Mouse (Mus musculus) lung, postnatal 4 days (tissue): ENCODE results near the gene Slc5a4b.
"Not testable (repeated sequence)": the region's sequence is repeated elsewhere in the genome, so short reads cannot be mapped to it uniquely, and the experiment has no call there.

ENCODE experiments used
- DNase-seq, 2 experiments: peaks; one replicate each; pipeline ENCODE4 v3.0.0; 2021

Gene Slc5a4b

GRCm38 (mm10) chr10:76110861-76111260 lies at the start of gene Slc5a4b:
TSS of gene Slc5a4b (minus strand) at chr10:76110961.
- DNase-seq: no peak

DNA sequence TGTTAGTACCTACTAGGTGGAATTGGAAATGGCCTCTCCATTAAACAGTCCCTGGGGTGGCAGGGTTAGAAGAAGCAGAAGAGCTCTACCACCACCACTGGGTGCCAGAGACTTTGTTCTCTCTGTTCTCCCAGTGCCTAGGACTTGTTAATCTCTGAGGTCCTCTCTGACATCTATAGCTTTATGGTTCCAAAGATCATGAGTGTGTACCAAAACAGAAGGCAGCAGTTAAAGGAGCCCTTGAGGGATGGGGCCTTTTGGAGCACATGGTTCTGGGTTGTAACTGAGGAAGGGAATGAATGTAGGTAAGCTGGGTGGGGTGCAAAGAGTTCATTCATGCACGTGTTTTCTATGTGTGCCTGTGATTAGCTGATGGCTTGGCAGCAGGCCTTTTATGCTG lies 47.2 kb upstream of the Slc5a4b start:
- no peak for DNase-seq

- no peak for DNase-seq
Observed at GRCm38 (mm10) chr10:76157528-76157927, 46.8 kb upstream of the Slc5a4b start.

GRCm38 (mm10) chr10:76155911-76156310 lies 45.1 kb upstream of the Slc5a4b start:
- no peak for DNase-seq

DNA sequence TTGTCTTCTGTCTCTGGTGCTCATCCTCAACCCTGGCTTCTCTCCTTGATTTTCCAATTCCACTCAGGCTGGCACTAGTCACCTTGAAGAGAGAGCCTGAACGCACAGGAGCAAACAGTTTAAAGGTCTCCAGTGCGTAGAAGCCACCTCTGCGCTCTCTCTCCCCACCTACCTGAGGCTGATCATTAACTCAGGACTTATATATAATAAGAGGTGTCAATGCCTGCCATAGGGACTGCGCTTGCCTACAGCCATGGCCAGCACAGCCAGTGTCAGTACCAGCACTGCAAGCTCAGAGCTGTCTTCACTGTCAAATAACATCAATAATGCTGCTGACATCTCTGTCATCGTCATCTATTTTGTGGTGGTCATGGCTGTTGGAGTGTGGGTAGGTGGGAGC lies 36.5 kb upstream of the Slc5a4b start, which contains the start of gene Slc5a4a:
Slc5a4a (plus strand) TSS at position 174 of the 400 bp plus-strand sequence.
- DNase-seq: no peak

- no peak for DNase-seq
Observed at GRCm38 (mm10) chr10:76146846-76147245, 36.1 kb upstream of the Slc5a4b start.

GRCm38 (mm10) chr10:76136318-76136717 lies 25.6 kb upstream of the Slc5a4b start:
- DNase-seq: no peak

DNA sequence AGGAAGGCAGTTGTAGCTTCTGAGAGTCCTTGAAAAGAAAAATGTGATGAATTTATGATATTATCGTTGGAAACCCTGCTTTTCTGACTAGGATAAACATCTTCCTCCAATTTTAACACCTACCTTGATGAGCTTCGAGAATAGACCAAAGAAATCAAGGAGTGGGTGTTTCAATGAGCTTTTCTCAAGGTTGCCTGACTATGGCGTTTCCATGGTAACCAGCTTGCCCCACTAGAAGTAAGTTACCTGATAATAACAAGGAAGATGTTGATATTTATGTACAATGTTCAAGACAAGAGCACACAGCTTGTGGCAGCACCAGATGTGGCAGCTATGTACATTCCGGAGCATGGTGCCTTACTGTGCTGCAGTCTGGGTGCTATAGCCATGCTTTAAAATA lies 21.7 kb upstream of the Slc5a4b start:
- no peak for DNase-seq

DNA sequence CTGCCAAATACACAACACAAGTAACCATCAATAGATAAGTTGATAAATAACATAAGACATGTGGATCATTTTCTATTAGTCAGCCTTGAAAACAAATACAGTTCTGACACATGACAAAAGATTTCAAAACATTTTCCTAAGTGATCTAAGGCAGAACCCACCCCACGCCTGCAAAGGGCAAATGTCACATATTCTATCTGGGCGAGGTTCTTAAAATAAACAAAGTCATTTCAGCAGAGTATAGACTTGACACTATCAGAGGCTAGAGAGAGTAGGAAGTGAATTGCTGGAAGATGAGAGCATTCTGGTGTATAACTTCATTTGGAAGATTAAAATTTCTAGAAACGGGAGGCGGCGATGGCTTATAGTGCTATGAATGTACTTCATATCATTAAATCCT lies 10.7 kb upstream of the Slc5a4b start:
- DNase-seq: no peak

DNA sequence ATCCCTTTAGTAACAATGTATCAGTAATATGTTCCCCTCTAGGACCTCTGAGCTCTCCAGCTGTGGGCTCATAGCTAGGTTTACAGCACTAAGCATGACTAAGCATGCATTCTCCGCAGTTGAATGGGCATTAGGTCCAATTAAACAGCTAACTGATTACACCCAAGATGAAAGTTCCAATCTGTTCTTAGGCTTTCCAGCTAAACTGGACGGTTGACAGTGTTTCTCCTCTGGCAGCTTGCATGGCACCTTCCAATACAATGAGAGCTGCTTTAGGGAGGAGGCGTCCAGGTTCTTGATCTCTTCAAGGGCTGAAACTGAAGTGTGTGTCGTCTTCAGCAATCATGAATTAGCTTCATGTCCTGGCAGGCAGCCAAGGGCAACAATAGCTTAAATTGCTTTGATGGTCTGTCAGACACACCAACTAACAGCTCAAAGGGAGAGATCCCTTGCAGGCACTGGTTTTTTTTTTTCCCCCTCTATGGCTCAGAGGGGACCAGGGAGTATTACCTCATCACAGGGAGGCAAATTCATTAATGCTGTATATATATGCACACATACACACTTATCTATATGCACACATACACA lies 9.5 kb upstream of the Slc5a4b start:
- DNase-seq: no peak

- DNase-seq: peak in 1 of 2 experiments; percentile 24
Observed at GRCm38 (mm10) chr10:76118741-76119140, 8.0 kb upstream of the Slc5a4b start.

DNA sequence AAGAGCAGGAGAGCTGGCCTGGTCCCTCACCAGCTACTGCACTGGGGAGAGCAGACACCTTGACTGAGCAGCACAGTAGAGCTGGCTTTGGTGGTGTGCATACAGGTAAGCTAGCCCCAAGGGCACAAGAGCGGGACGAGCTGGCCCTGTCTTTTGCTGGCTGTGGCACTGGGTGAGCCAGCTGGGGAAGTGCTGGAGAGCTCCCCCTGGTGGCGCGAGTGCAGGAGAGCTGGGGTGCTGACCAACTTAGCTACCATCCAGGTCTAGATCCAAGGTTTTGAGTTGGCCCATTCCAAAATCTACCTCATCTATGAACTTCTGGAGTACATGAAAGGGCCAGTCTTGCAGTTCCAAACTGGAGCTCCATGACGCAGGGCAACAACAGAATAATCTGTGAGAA lies 7.2 kb upstream of the Slc5a4b start:
- DNase-seq: peak; percentile 65 to 71

GRCm38 (mm10) chr10:76097368-76097767 lies 13.4 kb downstream of the Slc5a4b start:
- no peak for DNase-seq

DNA sequence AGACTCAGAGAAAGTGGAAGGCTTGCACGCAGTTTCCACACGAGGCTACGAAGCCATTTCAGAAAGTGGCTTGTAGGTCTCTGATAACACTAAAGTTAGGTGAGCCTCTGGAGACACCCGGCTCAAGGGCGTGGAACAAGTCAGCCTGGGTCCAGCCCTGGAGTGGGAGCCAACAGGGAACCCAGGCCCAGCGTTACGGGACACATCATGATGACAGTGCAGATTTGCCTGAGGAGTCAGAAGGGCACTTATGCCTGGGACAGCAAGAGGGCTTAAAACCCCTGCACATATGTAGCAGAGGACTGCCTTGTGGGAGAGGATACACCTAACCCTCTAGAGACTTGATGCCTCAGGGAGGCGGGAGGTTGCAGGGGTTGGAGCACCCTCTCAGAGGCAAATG lies 14.2 kb downstream of the Slc5a4b start:
- no peak for DNase-seq

- not testable (repeated sequence) for DNase-seq
Observed at GRCm38 (mm10) chr10:76077008-76077407, 33.8 kb downstream of the Slc5a4b start.

DNA sequence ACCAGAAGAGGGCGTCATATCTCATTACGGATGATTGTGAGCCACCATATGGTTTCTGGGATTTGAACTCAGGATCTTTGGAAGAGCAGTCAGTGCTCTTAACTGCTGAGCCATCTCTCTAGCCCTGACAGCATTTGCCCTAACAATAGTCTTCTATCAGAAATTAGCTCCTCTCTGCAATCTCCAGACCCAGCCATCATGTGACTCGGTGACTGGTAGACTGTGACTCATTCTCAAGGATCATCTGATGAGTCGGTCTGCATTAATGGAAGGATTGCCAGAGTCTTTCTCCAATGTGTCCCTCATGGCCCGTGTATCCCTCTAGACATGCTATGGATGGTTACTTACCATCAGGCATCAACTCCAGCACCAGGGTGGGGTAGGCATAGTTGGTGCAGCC lies 38.7 kb downstream of the Slc5a4b start:
- DNase-seq: not testable (repeated sequence)

- no peak for DNase-seq
Observed at GRCm38 (mm10) chr10:76067674-76068613, 42.8 kb downstream of the Slc5a4b start.

- DNase-seq: no peak
Observed at GRCm38 (mm10) chr10:76062439-76062838, 48.3 kb downstream of the Slc5a4b start.

DNA sequence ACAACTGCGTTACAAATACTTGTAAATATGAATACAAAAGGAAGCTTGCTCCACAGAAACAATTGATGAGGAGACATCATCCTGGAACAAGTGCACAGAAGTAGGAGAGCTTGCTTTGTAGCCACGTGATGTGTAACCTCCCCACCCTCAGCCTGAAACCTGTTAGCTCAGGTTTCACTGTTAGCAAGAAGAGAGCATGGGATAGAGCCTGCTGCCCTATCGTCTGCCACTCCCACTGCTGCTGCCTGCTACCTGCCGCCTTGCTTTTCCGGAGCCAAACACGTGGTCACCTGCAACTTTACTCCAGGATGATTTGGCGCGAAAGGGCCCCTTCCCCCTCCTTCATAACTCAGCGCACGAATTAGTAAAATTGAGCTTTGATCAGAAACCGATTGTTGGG lies 58.9 kb downstream of the Slc5a4b start:
- no peak for DNase-seq

DNA sequence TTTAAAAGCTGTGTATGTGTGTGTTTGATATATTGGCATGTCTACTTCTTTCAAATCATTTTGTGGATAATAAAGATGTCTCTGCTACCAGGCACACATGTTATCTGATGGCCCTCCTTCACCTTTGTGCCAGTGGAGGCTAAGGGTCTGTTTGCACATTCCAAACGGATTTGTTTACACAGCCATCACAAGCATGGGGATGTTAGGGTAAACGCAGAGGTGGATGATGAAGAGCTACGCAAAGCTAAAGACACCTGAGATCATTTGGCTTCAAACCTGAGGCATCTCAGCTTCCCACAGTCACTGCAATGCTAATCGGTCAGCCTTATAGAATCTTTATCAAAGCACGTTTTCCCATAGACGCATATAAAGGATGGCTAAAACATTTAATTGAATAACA lies 61.8 kb downstream of the Slc5a4b start:
- no peak for DNase-seq

DNA sequence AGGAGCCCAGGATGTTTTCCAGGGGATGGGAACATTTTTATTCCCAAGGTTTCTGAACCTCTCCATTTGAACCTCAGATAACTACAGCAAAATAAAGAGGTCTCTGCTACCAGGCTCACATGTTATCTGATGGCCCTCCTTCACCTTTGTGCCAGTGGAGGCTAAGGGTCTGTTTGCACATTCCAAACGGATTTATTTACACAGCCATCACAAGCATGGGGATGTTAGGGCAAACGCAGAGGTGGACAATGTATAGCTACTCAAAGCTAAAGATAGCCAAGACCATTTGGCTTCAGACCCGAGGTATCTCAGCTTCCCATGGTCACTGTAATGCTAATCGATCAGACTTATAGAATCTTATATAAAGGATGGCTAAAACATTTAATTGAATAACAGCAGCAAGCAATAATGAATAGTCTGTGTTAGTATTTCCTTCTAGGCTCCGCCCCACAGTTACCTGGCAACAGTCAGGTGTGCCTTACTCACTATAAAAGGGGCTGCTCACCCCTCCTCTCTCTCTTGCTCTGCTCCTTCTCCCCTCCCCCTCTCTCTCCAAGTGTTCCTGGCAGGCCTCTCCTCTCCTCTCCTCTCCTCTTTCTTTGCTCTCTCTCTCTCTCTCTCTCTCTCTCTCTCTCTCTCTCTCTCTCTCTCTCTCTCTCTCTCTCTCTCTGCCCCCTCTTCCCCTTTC lies 63.4 kb downstream of the Slc5a4b start:
- DNase-seq: no peak

DNA sequence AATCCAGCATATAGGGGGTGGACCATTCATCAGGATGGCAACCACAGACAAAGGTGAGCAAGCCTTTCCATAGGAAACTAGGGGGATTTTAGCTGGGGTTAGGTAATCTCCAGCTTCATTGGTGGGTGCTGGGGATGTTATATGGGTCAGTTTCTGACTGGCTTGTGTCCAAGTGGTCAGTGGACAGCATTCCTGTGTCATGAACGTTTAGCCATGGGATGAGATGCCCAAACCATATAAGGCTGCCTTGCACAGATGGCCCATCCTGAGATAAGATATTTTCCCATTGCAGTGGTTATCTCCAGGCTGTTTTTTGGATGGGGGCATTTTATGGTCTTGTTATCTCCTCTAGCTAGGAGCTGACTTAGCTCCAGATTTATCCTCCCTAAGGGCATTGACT lies 64.0 kb downstream of the Slc5a4b start:
- DNase-seq: no peak

DNA sequence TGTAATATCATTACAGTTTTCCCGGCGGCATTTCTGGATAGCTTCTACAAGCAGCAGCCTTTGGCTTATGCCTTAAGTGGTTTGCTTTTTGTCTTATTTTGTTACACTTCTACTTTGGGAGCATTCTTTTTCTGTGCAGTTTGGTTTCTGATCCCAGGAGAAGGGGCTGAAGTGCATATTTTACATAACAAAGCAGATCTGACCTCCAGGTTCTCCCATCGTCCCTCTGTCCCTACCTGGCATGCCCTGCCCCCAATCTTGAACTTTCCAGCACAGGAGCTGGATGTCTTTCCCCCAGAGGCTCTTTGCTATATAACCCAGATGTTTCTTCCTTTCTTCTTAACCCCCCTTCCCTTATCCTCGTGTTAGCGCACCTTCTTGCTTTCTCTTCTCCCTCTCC lies 65.4 kb downstream of the Slc5a4b start:
- no peak for DNase-seq

DNA sequence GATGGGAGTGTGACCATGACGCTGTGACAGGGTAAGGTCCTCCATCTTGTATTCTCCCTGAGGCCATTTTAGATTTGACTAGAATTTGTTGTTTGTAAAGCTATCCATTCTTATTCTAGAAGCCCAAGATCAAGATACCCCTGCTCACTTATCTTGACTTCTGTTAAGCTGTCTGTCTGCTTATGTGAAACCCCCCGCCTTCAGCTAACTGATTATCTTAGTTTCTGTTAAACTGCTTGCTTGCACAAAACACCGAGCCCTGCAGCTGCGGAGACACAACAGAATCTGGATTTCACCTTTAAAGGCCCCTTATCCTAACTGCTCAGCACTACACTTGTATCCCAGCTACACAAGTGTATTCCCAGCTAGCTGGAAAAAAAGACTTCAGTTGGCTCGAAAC lies 73.8 kb downstream of the Slc5a4b start:
- DNase-seq: no peak
